Mouse (Mus musculus) left cerebral cortex, adult 9 months (tissue): ENCODE measurements around the gene Olfr93.
"Not testable (repeated sequence)": the region's sequence is repeated elsewhere in the genome, so short reads cannot be mapped to it uniquely, and the experiment has no call there.

ENCODE experiments used
- DNase-seq, 2 experiments: peaks; one replicate each; pipeline ENCODE4 v3.0.0; 2022; ENCODE audit warnings: low spot score in 2 of 2

Gene Olfr93

GRCm38 (mm10) chr17:37161394-37161793 is at the start of gene Olfr93:
TSS of gene Olfr93 (minus strand) at chr17:37161494.
- no peak for DNase-seq

- no peak for DNase-seq
These were observed 42.6 kb upstream of the Olfr93 start for GRCm38 (mm10) chr17:37203917-37204236.

- DNase-seq = peak; percentile 39 to 91
These were observed 42.1 kb upstream of the Olfr93 start for GRCm38 (mm10) chr17:37203206-37203916.

GRCm38 (mm10) chr17:37200894-37201293 is 39.6 kb upstream of the Olfr93 start, which contains the start of gene Olfr94:
TSS of gene Olfr94 (minus strand) at chr17:37200994.
- no peak for DNase-seq

- peak in 1 of 2 experiments; percentile 24 for DNase-seq
These were observed 35.8 kb upstream of the Olfr93 start for GRCm38 (mm10) chr17:37196845-37197724.

GRCm38 (mm10) chr17:37194782-37195181 is 33.5 kb upstream of the Olfr93 start:
- DNase-seq = peak in 1 of 2 experiments; percentile 39

GRCm38 (mm10) chr17:37193656-37194055 is 32.4 kb upstream of the Olfr93 start, which contains the start of gene Ubd:
TSS of gene Ubd (plus strand) at chr17:37193892.
- no peak for DNase-seq

GRCm38 (mm10) chr17:37193032-37193431 is 31.7 kb upstream of the Olfr93 start:
- DNase-seq = no peak

GRCm38 (mm10) chr17:37190711-37191110 is 29.4 kb upstream of the Olfr93 start:
- peak in 1 of 2 experiments; percentile 53 for DNase-seq

- DNase-seq = no peak
These were observed 24.2 kb upstream of the Olfr93 start for GRCm38 (mm10) chr17:37185474-37185873.

- not testable (repeated sequence) for DNase-seq
These were observed 29.9 kb downstream of the Olfr93 start for GRCm38 (mm10) chr17:37131366-37131765.

GRCm38 (mm10) chr17:37119988-37120387 is 41.3 kb downstream of the Olfr93 start, which contains the start of gene Olfr92:
TSS of gene Olfr92 (minus strand) at chr17:37120088.
- DNase-seq = no peak

- DNase-seq = no peak
These were observed 63.1 kb downstream of the Olfr93 start, which contains the start of gene Olfr91 for GRCm38 (mm10) chr17:37098178-37098577. TSS of gene Olfr91 (minus strand) at chr17:37098278.

- no peak for DNase-seq
These were observed 68.0 kb downstream of the Olfr93 start for GRCm38 (mm10) chr17:37093289-37093688.

- no peak for DNase-seq
These were observed 69.1 kb downstream of the Olfr93 start for GRCm38 (mm10) chr17:37092198-37092597.
